Mouse (Mus musculus) kidney, postnatal 10 days (tissue): Measurements from ENCODE around the gene Wwox.
"Not testable (repeated sequence)": the region's sequence is repeated elsewhere in the genome, so short reads cannot be mapped to it uniquely, and the experiment has no call there.

Experiments
- DNase-seq: peaks from one replicate; pipeline ENCODE4 v3.0.0; 2021; ENCODE audit warnings: mixed read lengths

Gene Wwox

DNA sequence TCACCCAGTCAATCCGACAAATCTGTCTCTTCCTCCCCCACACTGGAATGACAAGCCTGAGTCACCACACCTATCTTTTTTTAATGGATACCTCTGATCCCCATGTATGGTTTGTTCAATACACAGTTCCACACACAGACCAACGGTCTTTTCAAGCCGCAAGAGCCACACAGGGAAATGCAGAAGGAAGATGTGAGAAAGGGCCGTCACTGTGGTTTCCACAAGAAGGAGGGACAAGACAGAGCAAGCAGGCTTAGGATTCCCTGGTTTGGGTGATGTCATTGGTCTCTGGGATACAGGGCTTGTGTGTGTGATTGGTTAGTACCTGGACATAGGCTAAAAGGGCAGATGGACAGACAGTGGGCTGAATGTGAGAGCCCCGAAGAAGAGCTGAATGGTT, 371.0 kb downstream of the Wwox start:
- DNase-seq, result no peak

DNA sequence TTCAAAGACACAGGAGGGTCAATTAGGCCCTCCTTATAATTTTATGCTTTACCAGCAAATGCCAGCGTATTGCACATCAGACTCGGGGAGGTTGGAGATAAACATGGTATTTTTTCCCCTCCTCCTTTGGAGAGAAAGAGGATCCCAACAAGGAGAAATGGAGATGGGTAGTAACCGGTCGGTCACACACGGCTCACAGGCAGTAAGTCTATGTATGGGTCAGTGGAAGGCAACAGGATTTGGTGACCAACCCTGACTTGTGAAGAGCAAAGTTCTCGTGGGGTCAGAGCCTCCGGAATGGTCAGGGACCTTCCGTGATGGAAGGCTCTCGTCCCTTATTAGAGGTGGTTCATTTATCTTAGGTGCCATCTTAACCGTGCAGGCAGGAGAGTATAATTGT, 374.4 kb downstream of the Wwox start:
- DNase-seq, result no peak

DNA sequence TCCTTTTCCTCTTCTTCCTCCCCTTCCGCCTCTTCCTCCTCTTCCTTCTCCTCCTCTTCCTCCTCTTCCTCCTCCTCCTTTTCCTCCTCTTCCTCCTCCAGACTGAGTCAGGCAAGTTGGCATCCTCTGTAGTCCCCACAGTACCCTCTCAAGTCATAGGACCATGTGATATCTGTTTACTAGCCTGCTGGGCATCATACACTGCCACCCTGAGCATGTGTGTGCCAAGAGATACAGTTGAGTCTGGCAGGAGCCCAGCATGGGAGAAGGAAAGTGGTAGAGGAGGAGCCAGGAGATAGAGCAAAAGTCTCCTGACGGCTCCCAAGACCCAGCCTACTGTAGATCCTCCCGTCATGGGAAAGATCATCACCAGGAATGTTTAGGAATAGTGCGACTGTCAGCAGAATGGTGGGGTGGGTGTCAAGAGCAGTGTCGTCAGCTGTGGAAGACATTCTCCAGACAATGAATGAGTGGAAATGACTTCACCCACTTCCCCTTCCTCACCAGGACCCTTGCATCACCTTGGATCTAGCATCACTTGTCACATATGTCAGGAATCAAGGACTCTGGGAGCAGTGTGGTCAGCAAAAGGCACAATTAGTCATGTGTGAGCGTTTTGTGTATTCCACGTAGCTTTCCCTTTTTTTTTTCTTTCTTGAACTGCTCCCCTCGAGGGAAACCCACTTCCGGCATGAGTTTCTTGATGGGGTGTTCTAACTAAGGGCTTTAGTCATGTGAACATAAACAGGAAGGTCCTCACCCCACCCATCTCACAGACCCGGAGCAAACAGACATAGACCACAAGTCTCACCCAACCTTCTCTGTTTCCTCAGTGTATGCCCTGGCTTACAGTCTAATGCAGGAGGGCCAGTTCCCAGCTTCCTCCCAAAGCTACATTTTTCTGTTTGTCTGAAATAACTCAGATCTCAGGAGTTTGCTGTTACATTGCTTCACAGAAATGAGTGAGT, 375.6 kb downstream of the Wwox start:
- DNase-seq, result no peak

DNA sequence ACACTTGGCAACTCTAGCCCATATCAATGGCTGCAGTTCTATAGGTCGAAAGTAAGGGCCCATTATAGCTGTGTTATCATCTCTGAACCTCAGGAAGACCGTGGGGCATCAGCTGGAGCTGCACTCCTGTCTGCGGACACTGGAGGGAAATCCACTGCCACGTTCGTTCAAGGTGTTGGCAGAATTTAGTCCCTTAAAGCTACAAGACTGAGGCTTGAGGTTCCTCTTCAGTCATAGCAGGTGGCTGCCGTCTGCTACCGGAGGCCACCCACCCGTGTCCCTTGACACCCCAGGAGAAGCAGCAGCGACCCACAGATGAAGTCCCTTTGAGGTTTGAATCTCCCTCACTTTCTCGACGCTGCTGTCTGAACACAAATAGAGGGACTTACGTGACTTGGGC, 376.9 kb downstream of the Wwox start:
- no peak for DNase-seq

DNA sequence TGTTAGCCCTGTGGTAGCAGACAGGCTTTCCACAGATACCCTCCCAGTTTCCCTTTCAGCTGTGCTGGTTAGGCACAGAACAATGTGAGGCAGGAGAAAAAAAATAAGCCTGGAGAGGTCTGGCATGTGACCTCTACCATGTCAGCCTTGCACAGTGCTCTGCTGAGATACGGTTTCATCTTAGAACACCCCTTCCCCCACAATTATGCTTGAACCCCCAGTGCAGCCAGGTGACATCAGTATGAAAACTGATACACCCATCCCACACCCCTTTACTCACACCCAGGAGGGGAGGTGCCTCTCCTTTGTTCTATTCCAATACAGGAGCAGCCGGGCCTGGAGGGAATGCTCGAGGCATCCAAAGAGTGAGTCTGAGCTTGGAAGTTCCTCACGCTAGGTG, 377.5 kb downstream of the Wwox start:
- DNase-seq, result no peak

DNA sequence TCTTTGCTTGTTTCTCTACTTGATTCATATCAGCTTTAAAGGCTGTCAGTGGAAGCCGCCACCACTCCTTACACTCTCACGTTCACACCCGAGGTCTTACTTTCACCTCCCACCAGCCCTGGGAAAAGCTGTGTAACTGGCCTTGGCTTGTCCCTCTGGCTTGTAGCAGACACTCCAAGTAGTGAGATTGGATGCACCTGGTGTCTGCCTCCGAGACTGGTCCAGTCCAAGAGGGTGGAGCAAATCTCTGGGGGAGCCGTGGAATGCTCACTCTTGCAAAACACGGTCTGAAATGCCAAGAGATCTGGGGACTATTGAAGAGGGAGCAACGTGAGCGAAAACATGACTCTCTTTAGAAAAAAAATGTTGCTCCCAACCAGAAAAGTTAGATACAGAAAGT, 382.1 kb downstream of the Wwox start:
- DNase-seq, result peak; percentile 38

DNA sequence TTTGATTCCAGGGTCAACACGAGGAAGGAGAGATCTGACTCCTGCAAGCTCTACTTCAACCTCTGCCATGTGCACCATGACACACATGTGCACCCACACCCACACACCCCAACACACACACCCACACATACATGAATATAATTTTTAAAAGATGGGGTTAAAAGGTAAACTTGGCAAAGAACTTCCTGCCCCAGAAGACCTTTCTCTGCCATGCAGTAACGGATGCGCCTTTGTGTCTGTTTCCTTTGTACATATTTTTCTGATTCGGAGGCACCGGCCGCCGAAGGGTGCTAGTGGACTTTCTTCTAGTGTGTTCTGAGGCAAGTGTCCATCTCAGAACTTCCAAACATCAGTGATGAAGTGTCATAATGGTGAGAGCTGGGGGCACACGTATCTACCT, 386.0 kb downstream of the Wwox start:
- no peak for DNase-seq

DNA sequence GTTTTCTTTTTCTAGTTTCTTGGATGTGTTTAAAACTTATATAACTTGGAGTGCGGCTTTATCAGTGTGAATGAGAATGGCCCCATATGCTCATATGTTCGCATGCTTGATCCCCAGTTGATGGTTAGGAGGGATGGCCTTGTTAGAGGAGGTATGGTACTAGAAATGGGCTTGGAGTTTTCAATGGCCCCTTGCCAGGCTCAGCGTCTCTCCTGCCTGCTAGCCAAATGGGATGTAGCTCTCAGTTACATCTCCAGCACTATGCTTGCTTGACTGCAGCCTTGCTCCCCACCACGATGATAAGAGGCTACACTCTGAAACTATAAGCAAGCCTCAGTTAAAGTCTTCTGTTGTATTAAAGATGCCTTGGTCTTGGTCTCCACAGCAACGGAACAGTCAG, 387.5 kb downstream of the Wwox start:
- no peak for DNase-seq

DNA sequence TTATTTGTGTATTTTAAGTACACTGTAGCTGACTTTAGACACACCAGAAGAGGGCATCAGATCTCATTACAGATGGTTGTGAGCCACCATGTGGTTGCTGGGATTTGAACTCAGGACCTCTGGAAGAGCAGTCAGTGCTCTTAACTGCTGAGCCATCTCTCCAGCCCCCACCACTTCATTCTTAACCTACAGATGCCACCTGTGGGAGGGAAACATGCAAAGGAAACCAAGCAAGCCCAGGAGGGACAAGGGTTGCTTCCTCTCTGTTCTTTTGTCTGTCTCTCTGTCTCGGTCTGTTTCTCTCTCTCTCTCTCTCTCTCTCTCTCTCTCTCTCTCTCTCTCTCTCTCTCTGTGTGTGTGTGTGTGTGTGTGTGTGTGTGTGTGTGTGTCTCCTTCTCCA, 388.4 kb downstream of the Wwox start:
- not testable (repeated sequence) for DNase-seq

DNA sequence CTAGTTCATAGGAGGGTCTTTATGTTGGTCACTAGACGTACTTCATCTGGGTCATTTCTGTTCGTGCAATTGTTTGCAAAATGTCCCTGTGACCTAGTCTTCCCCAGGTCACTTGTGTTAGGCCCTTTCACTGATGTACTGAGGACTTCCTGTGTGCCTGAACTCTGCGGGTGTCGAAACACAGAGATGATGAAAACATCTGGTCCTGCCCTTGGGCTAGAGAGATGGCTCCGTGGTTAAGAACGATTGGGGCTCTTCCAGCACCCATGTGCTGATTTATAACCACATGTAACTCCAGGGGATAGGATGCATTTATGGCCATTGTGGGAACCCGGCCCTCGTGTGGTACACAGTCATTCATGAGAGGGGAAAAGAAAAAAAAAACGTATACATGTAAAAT, 392.1 kb downstream of the Wwox start:
- no peak for DNase-seq

DNA sequence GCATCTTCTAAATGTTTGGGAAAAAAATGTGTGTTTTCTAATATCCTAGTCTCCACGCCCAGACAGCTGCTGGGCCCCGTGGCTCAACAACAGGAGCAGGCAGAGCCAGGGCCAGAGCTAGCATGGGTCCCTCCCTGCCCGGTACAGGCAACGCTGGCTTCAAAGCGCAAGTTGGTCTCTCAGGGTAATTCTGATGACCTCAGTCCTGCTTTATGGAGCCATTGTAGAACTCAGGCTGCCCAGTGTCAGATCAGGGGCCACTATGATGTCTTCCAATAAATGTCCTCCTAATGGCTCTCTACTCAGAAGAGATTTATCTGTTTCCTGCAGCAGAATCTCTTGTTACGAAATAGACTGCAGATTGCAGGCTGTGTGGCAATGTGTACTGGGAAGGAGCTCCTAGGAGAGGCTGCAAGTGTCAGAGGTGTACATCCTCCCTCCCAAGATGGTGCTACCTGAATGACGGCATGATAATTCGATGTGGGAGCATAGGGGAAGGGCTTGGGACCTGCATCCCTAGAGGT, 392.9 kb downstream of the Wwox start:
- no peak for DNase-seq

DNA sequence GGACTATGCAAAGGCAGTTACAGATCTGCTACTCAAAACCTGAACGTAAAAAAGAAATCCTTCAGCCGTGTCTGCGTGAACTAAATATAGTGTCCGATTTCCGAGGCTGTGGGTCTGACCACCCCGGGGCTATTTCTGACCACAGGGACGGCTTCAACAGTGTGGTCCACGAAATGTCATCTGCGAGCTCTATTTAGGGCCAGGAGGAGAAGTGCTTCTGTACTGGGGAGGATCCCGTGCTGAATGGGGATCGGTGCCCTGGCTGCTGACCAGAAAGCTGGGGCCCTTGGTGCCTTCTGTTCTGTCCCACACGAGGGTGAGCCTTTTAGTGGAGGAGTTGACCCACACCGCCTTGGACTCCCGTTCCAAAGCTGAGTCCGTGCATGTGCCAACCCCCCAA, 395.3 kb downstream of the Wwox start:
- DNase-seq, result no peak

DNA sequence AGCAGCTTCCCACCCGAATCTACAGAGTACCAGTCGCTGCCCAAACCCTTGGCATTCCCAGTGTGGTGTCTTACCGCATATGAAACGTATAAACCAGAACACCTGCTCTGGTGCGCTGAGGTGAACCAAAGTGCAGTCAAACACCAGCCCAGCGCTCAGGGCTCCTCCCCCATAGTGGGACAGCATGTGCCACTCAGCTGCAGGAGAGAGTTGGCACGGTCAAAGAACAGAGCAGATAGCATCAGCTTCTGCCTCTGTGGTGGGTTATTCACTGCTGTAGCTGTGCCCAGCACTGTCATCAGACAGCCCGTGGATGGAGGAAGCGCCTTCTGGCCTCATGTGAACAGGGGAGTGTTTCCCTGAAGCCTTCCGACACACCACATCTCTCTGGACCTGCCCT, 400.5 kb downstream of the Wwox start:
- no peak for DNase-seq

DNA sequence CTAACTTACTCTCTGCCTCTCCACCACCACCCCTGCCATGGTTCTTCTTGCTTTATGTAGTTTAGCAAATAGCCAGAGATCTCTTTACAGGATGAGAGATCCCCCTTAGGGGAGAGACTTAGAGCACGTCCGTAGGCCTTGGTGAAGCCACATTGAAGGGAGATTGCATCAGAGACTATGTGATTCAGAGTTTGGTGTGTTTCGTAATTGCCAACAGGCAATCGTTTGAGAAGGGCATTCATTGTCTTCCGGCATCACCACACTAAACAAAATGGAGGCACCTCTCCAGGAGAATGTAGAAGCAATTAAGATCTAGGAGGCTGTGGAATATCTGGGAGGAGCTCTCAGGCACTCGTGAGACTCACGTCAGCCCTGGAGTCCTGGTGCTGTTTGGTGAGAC, 408.2 kb downstream of the Wwox start:
- DNase-seq, result no peak

DNA sequence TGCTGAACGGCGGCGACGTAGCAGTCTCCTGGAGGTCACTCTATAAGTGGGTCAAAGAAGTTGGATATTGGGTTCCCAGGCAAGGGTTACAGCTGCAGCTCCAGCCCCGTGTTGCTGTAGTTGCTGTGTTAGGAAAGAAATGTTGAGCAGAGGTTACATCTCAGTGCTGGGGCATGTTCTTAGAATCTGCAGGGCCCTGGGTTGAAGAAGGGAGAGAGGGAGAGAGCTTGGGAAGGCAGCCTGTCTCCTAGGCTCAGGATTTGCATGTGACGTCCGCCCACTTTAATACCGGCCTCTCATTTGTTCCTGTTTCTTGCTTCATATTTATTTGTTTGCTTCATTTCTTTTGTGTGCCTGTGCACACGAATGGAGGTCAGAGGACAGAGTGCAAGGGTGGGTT, 410.0 kb downstream of the Wwox start:
- no peak for DNase-seq

DNA sequence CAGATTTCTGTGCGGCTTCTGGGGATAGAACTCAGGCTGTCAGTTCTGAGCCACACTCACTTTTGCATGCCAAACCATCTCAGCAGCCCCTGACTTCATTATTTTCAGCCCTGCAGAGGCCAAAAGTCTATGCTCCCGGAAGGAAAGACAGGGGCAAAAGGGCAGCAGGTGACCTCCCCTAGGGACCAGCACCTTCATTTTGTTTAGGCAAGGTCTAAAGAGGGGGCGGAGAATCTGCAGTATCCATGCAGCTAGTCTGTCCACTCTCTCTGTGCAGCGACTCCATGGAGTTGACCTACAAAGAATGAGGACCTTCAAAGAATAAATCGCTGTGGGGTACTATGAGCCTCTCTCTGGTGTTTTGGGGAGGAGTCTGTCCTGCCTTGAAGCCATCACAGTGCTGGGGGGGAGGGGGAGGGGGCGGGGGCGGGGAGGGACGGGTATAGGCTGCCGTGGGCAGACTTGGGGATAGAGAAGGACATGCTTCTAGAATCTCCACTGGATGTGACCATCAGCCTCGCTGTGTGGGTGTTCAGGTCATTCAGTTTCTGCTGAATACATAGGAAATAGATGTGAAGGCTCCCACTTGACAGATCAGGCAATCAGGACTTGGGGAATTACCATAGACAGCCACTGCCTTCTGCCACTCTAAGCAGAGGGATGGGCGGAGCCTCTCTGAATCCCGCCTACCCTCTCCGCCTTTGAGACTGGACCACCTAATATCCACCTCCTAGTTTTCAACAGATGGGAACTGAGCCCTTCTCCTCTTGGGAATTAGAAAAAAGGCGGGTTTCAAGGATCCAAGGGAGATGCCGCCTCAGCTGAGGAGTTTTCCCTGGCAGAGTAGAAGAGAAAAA, 410.8 kb downstream of the Wwox start:
- no peak for DNase-seq

DNA sequence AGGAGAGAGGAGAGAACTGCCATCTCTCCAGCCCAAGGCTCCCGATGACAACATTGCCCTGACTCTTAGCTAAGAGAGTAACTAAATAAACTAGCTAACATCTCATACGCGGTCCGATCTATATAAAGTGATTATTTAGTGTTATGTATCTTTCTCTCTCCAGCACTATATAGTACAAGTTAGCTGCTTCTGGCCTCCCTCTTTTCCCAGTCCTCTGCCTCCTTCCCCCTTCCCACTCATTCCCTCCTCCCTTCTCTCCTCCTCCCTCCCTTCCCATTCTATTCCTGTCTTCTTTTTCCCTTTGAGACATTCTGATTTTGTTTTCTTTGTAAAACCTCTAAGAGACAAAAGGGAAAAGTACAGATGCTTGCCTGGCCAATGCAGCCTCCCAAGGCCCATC, 414.3 kb downstream of the Wwox start:
- DNase-seq, result no peak

DNA sequence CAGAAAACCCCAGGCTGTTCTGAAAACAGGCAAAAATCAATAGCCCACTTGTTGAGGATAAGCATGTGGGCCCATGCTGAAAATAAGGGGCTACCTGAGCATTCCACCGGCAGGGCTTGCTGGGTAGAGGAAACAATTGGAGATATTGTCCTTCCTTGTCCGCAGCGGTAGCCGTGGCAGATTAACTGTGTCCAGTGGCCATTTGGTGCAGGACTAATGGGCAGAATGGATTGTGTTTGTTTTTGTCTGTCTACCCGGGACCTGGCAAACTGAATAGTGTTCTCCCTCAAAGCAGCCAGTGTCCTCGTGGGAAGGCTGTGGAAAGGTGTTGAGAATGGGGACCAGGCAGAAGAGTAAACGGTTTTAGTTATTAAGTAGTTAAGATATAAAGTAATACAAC, 416.4 kb downstream of the Wwox start:
- DNase-seq, result no peak

DNA sequence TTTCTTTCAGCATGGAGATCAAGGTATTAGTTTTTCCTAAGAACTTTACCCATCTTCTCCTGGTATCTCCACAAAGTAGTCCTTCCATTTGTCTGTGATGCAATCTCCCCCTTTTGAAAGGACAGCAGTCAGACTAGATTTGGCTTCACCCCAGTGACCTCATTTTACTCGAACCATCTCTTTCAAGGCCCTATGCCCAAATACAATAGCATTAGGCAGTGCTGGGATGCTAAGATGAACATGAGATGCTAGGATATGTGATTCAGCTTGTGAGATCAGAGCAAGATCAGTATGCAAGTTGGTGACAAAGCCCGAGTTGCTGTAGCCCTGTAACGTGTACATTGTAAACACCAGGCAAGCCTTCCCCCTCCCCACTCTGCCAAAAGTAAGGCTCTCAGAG, 426.5 kb downstream of the Wwox start:
- DNase-seq, result no peak

DNA sequence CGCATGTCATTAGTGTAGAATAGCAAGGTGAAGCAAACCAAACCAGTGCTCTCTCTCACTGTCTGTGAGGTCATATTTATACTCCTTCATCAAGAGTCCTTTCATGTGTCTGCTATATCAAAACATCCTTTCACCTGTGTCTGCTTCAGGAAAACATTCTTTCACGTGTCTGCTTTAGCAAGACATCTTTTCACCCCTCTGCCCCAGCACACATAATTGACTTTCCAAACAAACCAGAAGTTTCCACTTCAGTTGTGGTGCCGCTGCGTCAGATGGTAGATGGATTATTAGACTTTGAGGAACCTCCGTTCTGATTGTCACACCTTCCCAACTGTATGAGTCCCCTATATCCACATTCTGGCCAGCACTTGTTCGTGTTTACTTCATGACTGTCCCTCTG, 429.9 kb downstream of the Wwox start:
- DNase-seq, result no peak

DNA sequence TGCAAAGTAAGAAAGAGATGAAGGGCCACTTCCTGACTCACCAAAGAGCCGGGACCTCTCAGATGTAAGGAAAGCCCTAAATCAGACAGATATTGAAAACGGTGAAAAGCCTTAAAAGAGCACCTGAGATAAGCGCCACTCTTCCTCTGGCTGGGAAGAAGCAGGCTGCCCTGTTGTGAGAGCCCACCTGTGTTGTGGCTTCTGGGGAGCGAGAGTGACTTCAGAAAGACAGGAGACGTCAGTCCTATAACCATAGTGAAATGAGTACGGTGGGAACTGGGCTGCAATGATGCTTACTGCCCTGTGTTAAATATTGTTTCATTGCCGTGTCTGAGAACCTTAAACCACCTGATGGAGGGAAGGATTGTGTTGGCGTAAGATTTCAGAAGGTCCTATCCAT, 431.0 kb downstream of the Wwox start:
- DNase-seq, result no peak

DNA sequence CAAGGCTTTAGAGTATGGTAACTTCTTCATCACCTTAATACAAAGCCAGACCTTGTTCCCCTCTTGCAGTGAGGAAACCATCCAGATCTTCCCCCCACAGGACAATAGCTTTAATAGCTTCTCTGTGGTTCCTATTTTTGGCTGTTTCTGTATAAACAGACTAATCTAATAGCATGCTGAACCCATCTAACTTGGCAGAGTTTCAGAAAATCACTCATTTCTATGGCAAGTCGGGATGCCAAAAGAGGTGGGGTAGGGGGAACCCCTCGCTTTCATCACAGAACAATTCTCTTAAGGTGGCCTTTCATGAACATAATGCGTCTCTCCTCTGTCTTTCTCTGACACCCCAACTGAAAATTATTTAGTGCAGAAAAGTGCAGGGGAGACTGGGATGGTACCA, 433.0 kb downstream of the Wwox start:
- no peak for DNase-seq

DNA sequence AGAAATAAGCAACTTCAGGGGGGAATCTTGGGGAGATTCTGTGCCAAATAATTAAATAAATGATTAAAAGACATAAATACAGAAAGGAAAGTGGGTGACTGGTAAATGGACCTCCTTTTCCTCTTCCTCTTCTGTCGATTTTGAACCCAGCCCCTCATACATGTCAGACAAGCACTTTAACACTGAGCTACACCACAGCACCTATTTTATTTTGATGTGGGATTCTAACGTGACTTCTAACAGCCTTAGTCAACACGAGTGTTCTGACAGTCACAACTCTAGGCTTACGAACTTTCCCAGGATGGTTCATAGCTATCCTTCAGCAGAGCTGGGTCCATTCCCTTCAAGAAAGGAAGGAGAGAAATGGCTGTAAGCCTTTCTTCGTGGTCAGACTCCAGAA, 435.7 kb downstream of the Wwox start:
- no peak for DNase-seq

DNA sequence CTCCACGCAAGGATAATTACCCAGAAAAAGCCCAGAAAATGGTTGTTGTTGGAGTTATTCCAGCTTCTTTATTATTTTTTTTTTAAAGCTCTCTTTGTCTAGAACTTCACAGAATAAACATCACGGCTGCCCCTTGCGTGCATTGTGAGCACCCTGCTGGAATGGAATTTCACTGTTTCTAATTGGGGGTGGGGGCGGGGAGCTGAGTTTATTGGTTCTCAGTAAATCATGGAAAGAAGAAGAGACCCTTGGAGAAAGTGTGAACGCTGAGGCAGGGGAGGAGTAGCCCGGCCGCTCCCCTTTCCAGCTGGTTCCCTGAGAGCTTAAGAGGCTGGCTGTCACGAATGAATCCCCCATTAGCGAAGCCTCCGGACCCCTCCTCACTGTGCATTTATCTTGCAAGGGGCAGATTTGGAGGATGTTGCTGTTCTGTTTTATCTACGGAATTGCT, 436.7 kb downstream of the Wwox start:
- DNase-seq, result no peak
